Comparison of ENCODE assay signal across 8 mouse cellular contexts in the genomic region with DNA sequence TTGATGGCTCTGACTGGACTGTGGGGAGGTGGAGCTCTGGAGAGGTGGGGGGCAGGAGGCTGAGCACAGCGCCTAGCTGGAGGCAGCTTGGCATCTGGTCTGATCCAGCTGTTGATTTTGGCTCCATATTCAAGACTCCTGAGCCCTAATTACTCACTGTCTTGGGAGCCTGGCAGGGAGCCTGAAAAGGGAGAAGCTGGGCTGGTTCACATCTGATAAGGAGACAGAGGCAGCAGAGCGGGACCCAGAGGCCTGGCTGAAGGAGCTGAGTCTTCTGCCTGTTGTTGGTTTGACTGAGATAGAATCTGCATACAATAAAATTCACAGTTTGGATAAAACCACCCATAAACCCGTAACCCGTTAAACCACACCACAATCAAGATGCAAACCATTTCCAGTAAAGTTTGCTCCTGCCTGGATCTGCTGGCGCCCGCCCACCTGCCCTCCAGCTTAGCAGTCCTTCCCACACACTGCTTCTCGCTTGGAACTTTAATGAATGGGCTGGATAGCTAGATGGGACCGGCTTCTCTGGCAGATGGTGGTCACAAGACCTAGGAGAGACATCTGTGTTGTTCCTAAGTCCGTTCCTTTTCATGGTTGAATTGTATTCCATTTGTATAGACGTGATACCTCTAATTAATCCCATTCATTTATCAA. TPM values are rescaled to one million over a fixed set of nuclear protein-coding genes. Genes with fewer than 3 reads are reported as not detected.
DNase-seq lines count a peak whose midpoint lies in the region; ATAC-seq lines count a peak whose summit lies in the region.

No protein-coding gene starts in this region.

- peaks cover 23% of the 10 kb centered on the region for H3K4me1 ChIP-seq in embryonic facial prominence, embryonic 15.5 days
- H3K4me1 ChIP-seq in intestine, embryonic 16.5 days (ENCODE audit: control insufficient read depth, insufficient read depth, low read length) = peaks cover 31% of the 10 kb centered on the region
- H3K4me1 ChIP-seq in forebrain, embryonic 11.5 days (replicated peaks; ENCODE audit: control insufficient read depth, insufficient read depth, low read length) = peaks cover 8% of the 10 kb centered on the region; the same call in 1 of the 2 replicates
- peaks cover 14% of the 10 kb centered on the region for H3K4me1 ChIP-seq in hindbrain, embryonic 12.5 days

- H3K4me2 ChIP-seq in embryonic facial prominence, embryonic 15.5 days (replicated peaks) = no peak overlapping the region
- no peak overlapping the region for H3K4me2 ChIP-seq in intestine, embryonic 16.5 days (ENCODE audit: low read depth, low read length)
- H3K4me2 ChIP-seq in forebrain, embryonic 11.5 days (ENCODE audit: low read depth, low read length, severe bottlenecking) = no peak overlapping the region
- no peak overlapping the region for H3K4me2 ChIP-seq in hindbrain, embryonic 12.5 days (replicated peaks)

- no peak overlapping the region for H3K4me3 ChIP-seq in embryonic facial prominence, embryonic 15.5 days (replicated peaks)
- no peak overlapping the region for H3K4me3 ChIP-seq in intestine, embryonic 16.5 days (ENCODE audit: low read length)
- no peak overlapping the region for H3K4me3 ChIP-seq in forebrain, embryonic 11.5 days (ENCODE audit: low read depth, low read length)
- no peak overlapping the region for H3K4me3 ChIP-seq in hindbrain, embryonic 12.5 days

- H3K36me3 ChIP-seq in embryonic facial prominence, embryonic 15.5 days = no peaks in the 10 kb centered on the region
- H3K36me3 ChIP-seq in intestine, embryonic 16.5 days (ENCODE audit: control insufficient read depth, insufficient read depth, low read length) = no peaks in the 10 kb centered on the region
- no peaks in the 10 kb centered on the region for H3K36me3 ChIP-seq in forebrain, embryonic 11.5 days (ENCODE audit: control insufficient read depth, insufficient read depth, low read length)
- no peaks in the 10 kb centered on the region for H3K36me3 ChIP-seq in hindbrain, embryonic 12.5 days

- no peak overlapping the region for H3K9ac ChIP-seq in embryonic facial prominence, embryonic 15.5 days
- H3K9ac ChIP-seq in intestine, embryonic 16.5 days (ENCODE audit: low read depth, low read length) = no peak overlapping the region
- no peak overlapping the region for H3K9ac ChIP-seq in forebrain, embryonic 11.5 days (ENCODE audit: low read length)
- H3K9ac ChIP-seq in hindbrain, embryonic 12.5 days = no peak overlapping the region

- no peak overlapping the region for H3K27ac ChIP-seq in embryonic facial prominence, embryonic 15.5 days (replicated peaks)
- peak overlapping the region; percentile 68 for H3K27ac ChIP-seq in intestine, embryonic 16.5 days (ENCODE audit: low read length)
- no peak overlapping the region for H3K27ac ChIP-seq in forebrain, embryonic 11.5 days (ENCODE audit: low read depth, low read length)
- H3K27ac ChIP-seq in hindbrain, embryonic 12.5 days = no peak overlapping the region

- WGBS in embryonic facial prominence, embryonic 15.5 days = 41% methylated on average over 10 of the region's 10 CpGs
- 55% methylated on average over 10 of the region's 10 CpGs for WGBS in intestine, embryonic 16.5 days
- 81% methylated on average over 10 of the region's 10 CpGs for WGBS in forebrain, embryonic 11.5 days
- 70% methylated on average over 10 of the region's 10 CpGs for WGBS in hindbrain, embryonic 12.5 days

- DNase-seq in right cerebral cortex, adult 18-20 months = peak; percentile 63
- no peak for DNase-seq in right cerebral cortex, postnatal 10 days (ENCODE audit: low spot score in 2 of 2)
- DNase-seq in lung, postnatal 25 days (ENCODE audit: low spot score) = peak; percentile 88
- DNase-seq in thymus, postnatal 0 days (ENCODE audit: low spot score) = no peak
- no peak for DNase-seq in forebrain, embryonic 11.5 days (ENCODE audit: low spot score)

- ATAC-seq in embryonic facial prominence, embryonic 15.5 days (ENCODE audit: insufficient number of reproducible peaks, low FRiP score, low TSS enrichment, low read depth) = peak; percentile 49
- ATAC-seq in intestine, embryonic 16.5 days = peak; percentile 67
- no peak for ATAC-seq in forebrain, embryonic 11.5 days (replicated peaks; ENCODE audit: low FRiP score)
- no peak for ATAC-seq in hindbrain, embryonic 12.5 days (ENCODE audit: low FRiP score)

- no peaks in the 10 kb centered on the region for H3K27me3 ChIP-seq in embryonic facial prominence, embryonic 15.5 days
- no peaks in the 10 kb centered on the region for H3K27me3 ChIP-seq in intestine, embryonic 16.5 days (replicated peaks; ENCODE audit: control insufficient read depth, insufficient read depth, low read length)
- no peaks in the 10 kb centered on the region for H3K27me3 ChIP-seq in forebrain, embryonic 11.5 days (ENCODE audit: control insufficient read depth, insufficient read depth, low read length)
- H3K27me3 ChIP-seq in hindbrain, embryonic 12.5 days = no peaks in the 10 kb centered on the region

- no peaks in the 10 kb centered on the region for H3K9me3 ChIP-seq in embryonic facial prominence, embryonic 15.5 days (replicated peaks)
- no peaks in the 10 kb centered on the region for H3K9me3 ChIP-seq in intestine, embryonic 16.5 days (ENCODE audit: control insufficient read depth, low read length)
- H3K9me3 ChIP-seq in forebrain, embryonic 11.5 days (ENCODE audit: control insufficient read depth, low read length) = no peaks in the 10 kb centered on the region
- H3K9me3 ChIP-seq in hindbrain, embryonic 12.5 days (replicated peaks) = no peaks in the 10 kb centered on the region

RNA-seq across cellular contexts. Expression of a gene that starts 46.2 kb away (rescaled TPM):
- 1.2 and 1.3 TPM in 2 replicates for polyA plus RNA-seq in embryonic facial prominence, embryonic 15.5 days (2015; fragmentation: Nextera tagmentation; extraction: Ambion mirVana)
- polyA plus RNA-seq in intestine, embryonic 16.5 days (2015; fragmentation: Nextera tagmentation; extraction: Ambion mirVana) = 1.5 and 1.6 TPM in 2 replicates
- 0.39 and 1.3 TPM in 2 replicates for polyA plus RNA-seq in thymus, postnatal 0 days (2015; fragmentation: Nextera tagmentation; extraction: Ambion mirVana)
- polyA plus RNA-seq in forebrain, embryonic 11.5 days (2014; fragmentation: Nextera tagmentation; extraction: Ambion mirVana) = 0.35 and 0.45 TPM in 2 replicates
- polyA plus RNA-seq in hindbrain, embryonic 12.5 days (2016; fragmentation: Nextera tagmentation; extraction: Ambion mirVana) = 0.40 and 0.59 TPM in 2 replicates

Comparison
In these comparisons a context has a peak if more than half of its experiments do, and no peak if none do; other contexts are left out.
1. DNase-seq: peak in right cerebral cortex, adult 18-20 months (single experiment) and lung, postnatal 25 days (single experiment); none in right cerebral cortex, postnatal 10 days (0 of 2), thymus, postnatal 0 days (single experiment) and forebrain, embryonic 11.5 days (single experiment).
2. ATAC-seq: peak in embryonic facial prominence, embryonic 15.5 days (single experiment) and intestine, embryonic 16.5 days (single experiment); none in forebrain, embryonic 11.5 days (single experiment) and hindbrain, embryonic 12.5 days (single experiment).